Mouse (Mus musculus) left cerebral cortex, postnatal 4 days (tissue): Measurements from ENCODE around the gene Asf1a. TPM values are rescaled to one million over a fixed set of nuclear protein-coding genes. Genes with fewer than 3 reads are reported as not detected.
"Not testable (repeated sequence)": the region's sequence is repeated elsewhere in the genome, so short reads cannot be mapped to it uniquely, and the experiment has no call there.

ENCODE experiments used
- DNase-seq: peaks from one replicate; pipeline ENCODE4 v3.0.0-alpha.2; 2022
- intact Hi-C: fragments of 180-260 bp; cut with DNase I; formaldehyde crosslinking; loops from one replicate; pipeline ENCODE4 v1.15.1; 2025
- total RNA-seq, 2 experiments: library from RNA; stranded (reverse); gene quantifications; 2 replicates each; pipeline ENCODE4 v1.2.3; 2021

Gene Asf1a
- 10 to 100 TPM; 30.2 to 31.6 TPM for total RNA-seq

GRCm38 (mm10) chr10:53596677-53597120 is at the start of gene Asf1a:
TSS of gene Asf1a (plus strand) at chr10:53596757.
- intact Hi-C loops = no loop called here
- DNase-seq = peak; percentile 98

- intact Hi-C loops = no loop called here
- DNase-seq = no peak
Observed at GRCm38 (mm10) chr10:53562001-53562400, 34.6 kb upstream of the Asf1a start.

- intact Hi-C loops = no loop called here
- no peak for DNase-seq
Observed at GRCm38 (mm10) chr10:53565538-53565937, 31.0 kb upstream of the Asf1a start.

- intact Hi-C loops = no loop called here
- no peak for DNase-seq
Observed at GRCm38 (mm10) chr10:53568531-53568930, 28.0 kb upstream of the Asf1a start.

GRCm38 (mm10) chr10:53580137-53580536 is 16.4 kb upstream of the Asf1a start:
- intact Hi-C loops = no loop called here
- DNase-seq = peak; percentile 12

- intact Hi-C loops = no loop called here
- peak; percentile 75 for DNase-seq
Observed at GRCm38 (mm10) chr10:53580621-53581081, 15.9 kb upstream of the Asf1a start.

- intact Hi-C loops = no loop called here
- peak; percentile 5 for DNase-seq
Observed at GRCm38 (mm10) chr10:53581087-53581486, 15.5 kb upstream of the Asf1a start.

GRCm38 (mm10) chr10:53585777-53586176 is 10.8 kb upstream of the Asf1a start:
- intact Hi-C loops = no loop called here
- no peak for DNase-seq

GRCm38 (mm10) chr10:53595744-53596676 is 547 bp upstream of the Asf1a start:
- intact Hi-C loops = no loop called here
- DNase-seq = no peak

- intact Hi-C loops = no loop called here
- DNase-seq = peak; percentile 39
Observed at GRCm38 (mm10) chr10:53597121-53597881, 744 bp downstream of the Asf1a start.

GRCm38 (mm10) chr10:53598821-53599220 is 2.3 kb downstream of the Asf1a start:
- intact Hi-C loops = no loop called here
- no peak for DNase-seq

- DNase-seq = no peak
- intact Hi-C loops = no loop called here
Observed at GRCm38 (mm10) chr10:53605328-53605727, 8.8 kb downstream of the Asf1a start.

- no peak for DNase-seq
- intact Hi-C loops = no loop called here
Observed at GRCm38 (mm10) chr10:53608274-53608673, 11.7 kb downstream of the Asf1a start.

GRCm38 (mm10) chr10:53612172-53612571 is 15.6 kb downstream of the Asf1a start:
- intact Hi-C loops = no loop called here
- DNase-seq = peak; percentile 57

- DNase-seq = no peak
- intact Hi-C loops = no loop called here
Observed at GRCm38 (mm10) chr10:53613955-53614354, 17.4 kb downstream of the Asf1a start.

- DNase-seq = no peak
- intact Hi-C loops = no loop called here
Observed at GRCm38 (mm10) chr10:53615850-53616616, 19.5 kb downstream of the Asf1a start.

GRCm38 (mm10) chr10:53629247-53629917 is 32.8 kb downstream of the Asf1a start:
- intact Hi-C loops = no loop called here
- peak; percentile 95 for DNase-seq

- intact Hi-C loops = no loop called here
Observed at GRCm38 (mm10) chr10:53629918-53630250, 33.3 kb downstream of the Asf1a start.

GRCm38 (mm10) chr10:53630339-53630738 is 33.8 kb downstream of the Asf1a start, which contains the start of gene Mcm9:
TSS of gene Mcm9 (minus strand) at chr10:53630439.
- DNase-seq, intact Hi-C loops: not testable (repeated sequence)

More at GRCm38 (mm10) chr10:53629918-53630250, 33.3 kb downstream of the Asf1a start:
- DNase-seq = peak; percentile 99

- intact Hi-C loops = no loop called here
- DNase-seq = no peak
Observed at GRCm38 (mm10) chr10:53634160-53634559, 37.6 kb downstream of the Asf1a start.
